Mouse (Mus musculus) testis, adult 2 months (tissue): ENCODE results near the gene Slc41a1. TPM values are rescaled to one million over a fixed set of nuclear protein-coding genes. Genes with fewer than 3 reads are reported as not detected.

Experiments used
- H3K27ac ChIP-seq: fragments of 200-500 bp; 2 replicates; pipeline ENCODE4 v1.5.1; 2012; ENCODE audit warnings: low read depth, low read length; ENCODE audit not compliant: control insufficient read depth, insufficient read depth
- H3K27me3 ChIP-seq: fragments of 200-500 bp; 2 replicates; pipeline ENCODE4 v1.6.1; 2012; ENCODE audit warnings: mild to moderate bottlenecking, low read length, moderate library complexity; ENCODE audit not compliant: control insufficient read depth, insufficient read depth
- H3K36me3 ChIP-seq: fragments of 200-500 bp; 2 replicates; pipeline ENCODE4 v1.6.1; 2012; ENCODE audit warnings: mild to moderate bottlenecking, low read length; ENCODE audit not compliant: control insufficient read depth, insufficient read depth
- H3K4me1 ChIP-seq: fragments of 200-500 bp; 2 replicates; pipeline ENCODE4 v1.6.1; 2012; ENCODE audit warnings: low read length; ENCODE audit not compliant: control insufficient read depth, insufficient read depth
- H3K4me3 ChIP-seq: fragments of 200-500 bp; 2 replicates; pipeline ENCODE4 v1.5.1; 2012; ENCODE audit warnings: low read depth, mild to moderate bottlenecking, low read length, moderate library complexity, mixed read lengths; ENCODE audit not compliant: control insufficient read depth
- CTCF ChIP-seq: fragments of 200-500 bp; IDR thresholded peaks from 2 replicates; pipeline ENCODE4 v1.5.1; 2012; ENCODE audit warnings: low read depth, mild to moderate bottlenecking, inconsistent platforms, low read length, moderate library complexity; ENCODE audit not compliant: control insufficient read depth, insufficient read depth, insufficient replicate concordance
- POLR2A ChIP-seq: fragments of 200-500 bp; IDR thresholded peaks from 2 replicates; pipeline ENCODE4 v1.6.1; 2012; ENCODE audit warnings: low read depth, mild to moderate bottlenecking, inconsistent platforms, low read length, moderate library complexity; ENCODE audit not compliant: control insufficient read depth
- polyA plus RNA-seq: library from polyadenylated mRNA; depleted of rRNA; stranded (reverse); fragments of >200 nt; gene quantifications from 2 replicates; pipeline ENCODE4 v1.2.3, GENCODE M21; 2012; rRNA removed

Gene Slc41a1
- polyA plus RNA-seq, 1 experiment = 18.8 TPM

GRCm38 (mm10) chr1:131891436-131891835 is 64.1 kb downstream of the Slc41a1 start:
- TF ChIP-seq CTCF = no peak
- no peak for TF ChIP-seq POLR2A
- Histone ChIP-seq H3K4me3 (no peak overlapping the region), H3K27me3 (no peaks in the 10 kb centered on the region), H3K36me3 (no peaks in the 10 kb centered on the region), H3K27ac (no peak overlapping the region), H3K4me1 (no peaks in the 10 kb centered on the region)

Other genes starting within 250 kb of the Slc41a1 start
- not detected in 2 replicates for gene Avpr1b, start 228.3 kb upstream of the Slc41a1 start, polyA plus RNA-seq
- 0.07 and 0.32 TPM in 2 replicates for gene Ctse, start 189.2 kb upstream of the Slc41a1 start, polyA plus RNA-seq
- gene Rab7b, start 138.8 kb upstream of the Slc41a1 start, polyA plus RNA-seq = 0.70 and 0.89 TPM in 2 replicates
- gene Slc26a9, start 83.5 kb upstream of the Slc41a1 start, polyA plus RNA-seq = 0.17 and 0.32 TPM in 2 replicates
- gene Pm20d1, start 30.1 kb upstream of the Slc41a1 start, polyA plus RNA-seq = 0.28 and 0.31 TPM in 2 replicates
- gene Rab29, start 39.7 kb downstream of the Slc41a1 start, polyA plus RNA-seq = 2.6 and 3.0 TPM in 2 replicates
- 2.9 and 4.7 TPM in 2 replicates for gene Nucks1, start 83.0 kb downstream of the Slc41a1 start, polyA plus RNA-seq
- gene Slc45a3, start 135.5 kb downstream of the Slc41a1 start, polyA plus RNA-seq = 5.7 and 6.3 TPM in 2 replicates
- gene Elk4, start 180.1 kb downstream of the Slc41a1 start, polyA plus RNA-seq = 3.9 and 4.3 TPM in 2 replicates
- gene Mfsd4a, start 240.6 kb downstream of the Slc41a1 start, polyA plus RNA-seq = 0.10 and 0.31 TPM in 2 replicates